Mouse (Mus musculus) kidney, postnatal 4 days (tissue): Measurements from ENCODE around the gene Rac1.
"Not testable (repeated sequence)": the region's sequence is repeated elsewhere in the genome, so short reads cannot be mapped to it uniquely, and the experiment has no call there.

Experiments used
- DNase-seq, 2 experiments: peaks; one replicate each; pipeline ENCODE4 v3.0.0; 2021; ENCODE audit warnings: mixed read lengths in 2 of 2

Gene Rac1

DNA sequence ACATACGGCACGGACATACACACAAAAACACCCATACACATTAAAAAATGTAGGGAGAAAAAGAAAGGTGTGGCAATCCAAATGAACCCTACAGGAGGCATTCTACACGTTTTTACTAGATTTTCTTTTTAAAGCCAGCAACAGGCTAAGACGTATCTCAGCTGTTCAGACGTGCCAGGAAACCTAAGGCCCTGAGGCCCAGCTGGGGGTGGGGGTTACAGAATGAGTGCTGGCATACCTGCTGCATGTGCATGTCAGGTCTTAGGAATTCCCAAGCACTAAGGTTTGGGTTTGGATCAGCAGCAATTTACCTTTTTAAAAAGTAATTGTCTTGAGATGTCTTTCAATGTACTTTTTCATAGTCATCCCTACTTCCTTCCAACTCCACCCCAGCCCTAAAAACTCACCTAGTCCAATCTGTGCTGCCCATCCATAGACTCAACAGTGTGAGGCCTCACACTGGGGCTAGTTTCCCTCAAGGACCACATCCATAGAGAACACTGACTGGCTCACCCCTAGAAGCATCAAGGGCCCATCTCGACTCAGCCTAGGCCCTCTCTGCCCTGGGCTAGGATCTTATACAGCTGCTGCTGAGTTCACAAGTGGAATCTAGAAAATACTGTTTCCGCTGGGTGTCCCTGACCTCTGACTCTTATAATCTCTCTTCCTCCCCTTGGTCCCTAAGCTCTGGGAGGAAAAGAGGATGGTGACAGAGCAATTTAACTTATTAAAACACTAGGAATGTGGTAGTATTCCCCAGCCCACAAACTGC, 2.2 kb downstream of the Rac1 start:
- DNase-seq = no peak

GRCm38 (mm10) chr5:143522882-143523281, 5.0 kb downstream of the Rac1 start:
- no peak for DNase-seq

- no peak for DNase-seq
These were observed 7.4 kb downstream of the Rac1 start for GRCm38 (mm10) chr5:143520415-143520814.

DNA sequence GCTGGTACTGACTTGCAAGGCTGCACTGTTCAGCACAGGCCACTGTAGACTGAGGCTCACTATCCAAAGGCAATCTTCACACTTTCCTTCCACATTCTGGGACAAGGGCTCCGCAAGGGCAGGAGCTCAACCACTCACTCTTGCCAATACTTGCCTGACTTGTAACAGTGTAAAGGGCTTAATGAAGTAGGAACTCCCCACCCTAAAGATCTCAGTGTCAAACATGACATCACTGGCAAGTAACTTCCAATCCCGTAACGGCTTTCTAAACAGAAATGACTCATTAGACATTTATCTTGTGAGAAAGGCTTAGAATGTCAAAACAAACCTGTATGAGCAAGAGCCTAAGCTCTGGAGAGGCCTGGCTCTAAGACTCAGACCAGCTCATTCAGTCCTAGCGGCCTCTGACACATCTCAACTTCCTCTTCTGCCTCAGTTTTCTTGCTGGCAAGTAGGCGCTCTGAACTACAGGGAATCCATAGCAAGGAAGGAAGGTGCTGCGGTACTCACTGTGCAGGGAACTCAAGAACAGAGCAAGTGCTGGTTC, 9.7 kb downstream of the Rac1 start:
- DNase-seq = no peak

DNA sequence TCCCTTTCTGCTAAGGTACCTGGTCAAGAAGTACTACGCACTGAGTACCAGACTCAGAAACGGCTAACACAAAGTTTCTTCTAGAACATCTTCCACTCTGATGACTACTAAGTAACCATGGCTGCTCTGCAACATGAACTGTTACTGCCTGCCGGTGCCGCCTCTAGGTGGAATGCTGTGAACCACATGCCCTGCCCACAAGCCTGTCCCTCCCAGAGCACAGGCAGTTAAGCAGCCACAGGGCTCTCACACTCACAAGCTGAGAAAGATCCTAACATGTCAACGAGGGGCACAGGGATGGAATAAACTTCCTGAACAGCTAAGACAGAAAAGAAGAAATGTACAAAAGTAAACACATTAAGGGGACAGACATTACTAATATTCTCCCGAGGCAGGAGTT, 10.4 kb downstream of the Rac1 start:
- peak in 1 of 2 experiments; percentile 36 for DNase-seq

DNA sequence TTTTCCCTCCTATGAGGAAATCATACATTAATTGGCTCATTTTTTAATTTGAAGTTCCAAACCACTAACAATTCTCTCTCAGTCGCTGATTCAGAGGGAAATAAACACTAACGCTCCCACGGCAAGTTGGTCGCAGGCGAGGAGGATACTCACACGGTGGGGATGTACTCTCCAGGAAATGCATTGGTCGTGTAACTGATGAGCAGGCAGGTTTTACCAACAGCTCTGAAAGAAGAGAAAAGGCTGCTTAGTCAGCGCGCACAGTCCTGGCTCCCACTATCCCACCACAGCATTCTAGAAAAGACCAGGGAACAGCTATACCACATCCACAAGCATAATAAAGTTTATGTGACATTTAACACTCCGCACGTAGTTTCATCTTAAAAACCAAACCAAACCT, 10.8 kb downstream of the Rac1 start:
- DNase-seq = no peak

- DNase-seq = no peak
These were observed 13.0 kb downstream of the Rac1 start for GRCm38 (mm10) chr5:143514878-143515277.

DNA sequence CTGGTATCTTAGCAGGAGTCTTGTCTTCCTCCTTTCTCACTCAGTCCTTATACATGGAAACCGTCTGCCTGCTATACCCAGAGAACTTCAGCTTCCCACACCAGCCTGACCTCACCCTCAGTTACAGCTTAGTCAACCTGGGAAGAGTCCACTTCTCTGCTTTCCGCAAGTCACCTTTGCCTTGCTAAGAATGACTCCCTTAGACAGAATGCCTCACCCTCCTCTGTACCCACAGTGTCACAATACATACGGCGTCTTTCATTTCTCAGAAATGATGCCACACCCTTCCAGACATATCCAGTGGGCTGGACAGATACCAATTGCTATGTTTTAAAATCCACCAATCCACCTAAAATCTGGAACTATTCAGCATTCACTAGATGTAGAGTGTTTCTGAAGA, 15.5 kb downstream of the Rac1 start:
- no peak for DNase-seq

DNA sequence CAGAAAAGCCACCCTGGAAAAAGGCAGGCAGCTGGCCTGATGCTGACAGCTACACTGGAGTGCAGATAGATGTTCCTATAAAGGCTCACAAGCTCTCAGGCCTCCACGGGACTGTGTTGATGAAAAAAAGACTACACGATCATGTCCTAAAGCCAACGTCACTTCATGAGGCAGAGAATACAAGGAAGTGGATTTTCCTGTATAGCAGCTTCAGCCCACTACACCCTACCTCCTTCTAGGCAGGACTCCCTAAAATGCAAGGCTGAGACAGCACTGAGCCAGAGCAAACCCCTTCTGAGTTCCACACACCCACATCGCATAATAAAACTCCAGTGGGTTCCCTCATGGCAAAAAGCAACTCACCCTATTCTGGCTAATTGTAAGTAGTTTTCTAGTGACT, 16.3 kb downstream of the Rac1 start:
- no peak for DNase-seq

- DNase-seq = no peak
These were observed 18.1 kb downstream of the Rac1 start for GRCm38 (mm10) chr5:143509737-143510136.

- DNase-seq = no peak
These were observed 18.5 kb downstream of the Rac1 start for GRCm38 (mm10) chr5:143509294-143509693.

- DNase-seq = no peak
These were observed 22.3 kb downstream of the Rac1 start for GRCm38 (mm10) chr5:143505545-143505944.

- DNase-seq = no peak
These were observed 22.8 kb downstream of the Rac1 start for GRCm38 (mm10) chr5:143505056-143505455.

DNA sequence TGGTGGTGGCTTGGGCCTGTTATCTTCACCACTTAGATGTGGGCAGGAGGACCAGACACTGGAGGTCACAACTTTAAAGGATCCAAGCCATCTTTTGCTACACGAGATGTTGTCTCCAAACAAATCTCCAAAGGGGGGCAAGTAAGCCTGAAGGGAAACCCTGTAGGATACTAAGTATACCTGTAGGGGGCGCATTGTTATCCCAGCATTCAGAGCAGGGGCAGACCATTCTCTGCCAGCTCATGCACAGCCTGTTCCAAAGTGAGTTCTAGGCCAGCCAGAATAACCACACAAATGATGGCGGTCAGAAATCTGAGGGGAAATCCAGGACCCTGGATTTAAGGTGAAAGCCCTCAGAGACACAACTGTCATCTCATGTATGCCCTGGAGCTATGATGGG, 23.4 kb downstream of the Rac1 start:
- DNase-seq = no peak

DNA sequence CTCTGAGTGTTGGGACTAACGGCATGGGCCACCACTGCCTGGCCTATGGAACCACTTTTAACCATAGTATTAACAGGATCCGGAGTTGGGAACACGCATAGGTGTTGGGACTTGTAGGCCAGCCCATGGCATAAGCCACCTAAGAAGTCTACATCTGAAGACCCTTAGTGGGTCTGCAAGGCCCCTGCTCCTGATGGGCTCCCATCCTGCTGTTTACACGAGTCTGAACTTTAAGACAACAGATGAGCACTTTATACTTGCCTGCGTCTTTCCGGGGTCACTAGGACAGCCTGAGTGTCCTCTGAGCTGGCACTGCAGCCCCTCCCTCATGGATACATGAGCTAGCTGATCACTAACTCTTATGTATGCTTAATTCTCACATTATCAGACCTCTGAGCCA, 24.1 kb downstream of the Rac1 start:
- no peak for DNase-seq

DNA sequence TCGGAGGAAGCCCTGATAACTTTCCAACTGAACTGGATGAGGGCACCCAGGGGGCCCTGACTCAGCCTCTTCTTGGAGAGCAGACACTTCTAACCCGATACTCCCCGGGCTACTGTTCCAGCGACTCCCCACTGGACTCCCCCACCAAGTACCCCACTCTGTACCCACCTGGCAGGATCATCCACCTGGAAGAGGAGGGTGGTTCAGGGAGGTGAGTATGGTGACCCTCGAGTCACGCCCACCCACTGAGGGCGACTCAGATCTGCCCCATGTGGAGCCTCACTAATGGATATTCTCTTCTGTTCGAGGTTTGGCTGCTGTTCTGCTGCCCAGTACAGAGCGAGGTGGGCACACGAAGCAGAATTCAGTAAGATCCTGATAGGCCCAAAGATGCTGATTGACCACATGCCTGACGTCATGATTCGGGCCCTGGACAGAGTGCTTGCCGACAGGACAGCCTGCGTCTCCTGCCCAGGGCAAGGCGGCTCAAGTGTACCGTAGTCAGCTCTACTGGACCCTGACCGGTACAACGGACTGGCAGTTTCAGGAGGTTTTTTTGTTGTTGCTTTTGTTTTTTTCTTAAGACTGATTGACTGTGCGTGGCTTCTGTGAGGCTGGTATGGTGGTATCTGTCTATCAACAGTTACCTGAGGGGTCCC, 24.8 kb downstream of the Rac1 start:
- peak in 1 of 2 experiments; percentile 35 for DNase-seq

GRCm38 (mm10) chr5:143501649-143502048, 26.2 kb downstream of the Rac1 start:
- DNase-seq = no peak

DNA sequence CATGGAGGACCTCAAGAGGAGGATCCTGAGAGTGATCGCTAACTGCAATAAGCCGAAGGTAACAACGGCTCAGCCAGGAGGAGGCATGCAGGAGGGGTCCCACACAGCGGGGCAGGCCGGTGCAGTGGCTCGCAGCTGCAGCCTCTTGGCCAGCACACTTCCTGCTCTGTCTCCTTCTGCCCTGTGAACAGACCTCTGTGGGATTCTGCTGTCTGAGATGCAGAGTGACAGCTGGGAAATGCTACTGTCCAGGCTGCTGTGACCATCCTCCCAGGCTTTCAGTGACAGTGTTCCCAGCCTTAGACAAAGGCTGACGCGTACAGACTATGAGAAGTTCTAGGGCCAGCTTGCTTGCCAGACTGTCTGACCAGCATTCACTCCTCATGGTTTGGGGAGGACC, 26.7 kb downstream of the Rac1 start:
- DNase-seq = no peak

DNA sequence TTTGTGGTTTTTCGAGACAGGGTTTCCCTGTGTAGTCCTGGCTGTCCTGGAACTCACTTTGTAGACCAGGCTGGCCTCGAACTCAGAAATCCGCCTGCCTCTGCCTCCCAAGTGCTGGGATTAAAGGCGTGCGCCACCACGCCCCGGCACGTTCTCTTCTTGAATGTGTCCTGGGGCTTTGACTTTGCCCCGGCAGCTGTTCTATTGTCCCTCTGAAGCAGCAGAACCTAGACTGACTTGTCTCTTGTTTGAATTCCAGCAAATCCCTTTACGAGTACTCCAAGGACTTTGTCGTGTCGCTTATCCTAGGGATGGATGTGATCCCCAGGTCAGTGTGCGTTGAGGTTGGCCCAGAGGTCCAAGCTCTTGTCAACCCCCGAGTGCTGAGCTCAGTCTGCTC, 27.1 kb downstream of the Rac1 start:
- not testable (repeated sequence) for DNase-seq

- no peak for DNase-seq
These were observed 28.1 kb downstream of the Rac1 start for GRCm38 (mm10) chr5:143499686-143500085.

GRCm38 (mm10) chr5:143499197-143499596, 28.6 kb downstream of the Rac1 start:
- DNase-seq = no peak

DNA sequence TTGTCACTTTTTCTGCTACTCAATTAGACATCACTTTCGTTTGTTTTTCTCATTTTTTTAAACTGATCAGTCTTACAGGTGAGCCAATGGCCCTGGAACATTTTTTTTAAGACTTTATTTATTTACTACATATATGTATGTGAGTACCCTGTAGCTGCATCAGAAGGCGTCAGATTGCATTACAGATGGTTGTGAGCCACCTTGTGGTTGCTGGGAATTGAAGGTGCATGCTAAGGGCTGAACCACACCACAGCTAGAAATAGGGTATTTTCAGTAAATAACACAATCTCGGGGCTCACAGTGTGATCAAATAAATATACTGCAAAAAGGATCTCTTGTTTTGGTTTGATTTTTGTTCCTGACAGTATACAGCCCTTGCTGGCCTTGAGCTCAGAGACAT, 30.4 kb downstream of the Rac1 start:
- no peak for DNase-seq

DNA sequence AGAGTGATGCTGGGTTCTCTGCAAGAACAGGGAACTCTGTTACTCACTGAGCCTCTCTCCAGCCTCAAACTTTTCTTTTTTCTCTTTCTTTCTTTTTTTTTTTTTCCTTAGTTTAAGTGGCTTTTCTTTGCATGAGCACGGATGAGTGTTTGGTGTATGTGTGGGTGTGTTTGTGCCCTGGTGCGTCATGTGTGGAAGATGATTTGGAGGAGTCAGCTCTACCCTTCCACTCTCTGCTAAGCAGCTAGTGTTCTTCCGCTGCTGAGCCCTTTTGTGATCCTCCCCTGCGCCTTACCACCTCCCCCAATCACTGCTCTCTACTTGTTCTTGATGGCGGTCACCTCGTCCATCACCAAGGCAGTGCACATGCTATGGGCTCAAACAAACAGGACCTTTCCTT, 32.1 kb downstream of the Rac1 start:
- DNase-seq = no peak

DNA sequence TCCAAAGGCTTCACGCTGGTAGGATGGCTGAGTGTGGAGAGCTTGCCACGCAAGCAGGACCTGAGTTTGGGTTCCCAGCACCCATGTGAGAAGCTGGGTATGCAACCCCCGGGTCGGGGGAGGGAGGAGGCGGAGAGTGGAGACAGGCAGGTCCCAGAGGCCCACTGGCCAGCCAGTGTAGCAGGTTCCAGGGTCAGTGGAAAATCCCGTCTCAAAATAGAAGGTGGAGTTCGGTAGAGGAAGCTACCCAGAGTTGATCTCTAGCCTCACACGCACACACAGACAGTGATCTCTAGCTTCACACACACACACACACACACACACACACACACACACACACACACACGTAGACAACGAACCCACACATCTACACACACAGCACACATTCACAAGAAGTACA, 34.7 kb downstream of the Rac1 start:
- DNase-seq = no peak
